Mouse (Mus musculus): ENCODE data around the gene Srgap3. TPM values are rescaled to one million over a fixed set of nuclear protein-coding genes. Genes with fewer than 3 reads are reported as not detected.
A peak's percentile ranks its signal among the peaks of the same experiment; 100 is the strongest.

Gene Srgap3
- polyA plus RNA-seq, 1 experiment from 2014 or later: 0.13 TPM

DNA sequence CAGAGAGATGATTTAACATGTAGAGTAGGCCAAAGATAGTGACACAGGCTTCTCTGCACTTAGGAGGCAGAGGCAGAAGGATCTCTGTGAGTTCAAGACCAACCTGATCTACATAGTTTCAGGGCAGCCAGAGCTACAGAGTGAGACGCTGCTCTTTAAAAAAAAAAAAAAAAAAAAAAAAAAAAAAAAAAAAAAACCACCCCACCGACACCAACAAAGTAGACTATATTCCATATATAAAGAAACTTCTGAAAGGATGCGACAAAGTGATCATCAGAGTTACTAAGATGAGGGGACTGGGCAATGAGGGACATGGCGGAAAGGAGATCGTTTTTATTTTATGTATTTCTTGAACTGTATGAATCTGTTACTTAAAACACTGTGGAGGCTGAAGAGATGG lies 252.6 kb downstream of the Srgap3 start:
- TF ChIP-seq CTCF (IDR thresholded peaks at IDR 0.05; ENCODE audit: low read depth): no peak
- TF ChIP-seq EP300 (IDR thresholded peaks at IDR 0.05; ENCODE audit: low read depth): no peak
- Histone ChIP-seq H3K4me2 (ENCODE audit: low read depth, low read length) (0 out of 2 replicates have a peak overlapping the region, but pooled peaks have one; percentile 85), H3K9me3 (ENCODE audit: low read length) (no peaks in the 10 kb centered on the region), H3K36me3 (replicated peaks; ENCODE audit: insufficient read depth, low read length) (peaks cover 4% of the 10 kb centered on the region; the same call in 1 of the 2 replicates), H3K27ac (ENCODE audit: low read depth) (no peak overlapping the region), H3K4me1 (ENCODE audit: insufficient read depth) (peaks cover 8% of the 10 kb centered on the region), H3K27me3 (ENCODE audit: insufficient read depth, low read length) (no peaks in the 10 kb centered on the region), H3K4me3 (ENCODE audit: low read depth, low read length) (no peak overlapping the region), H3K9ac (replicated peaks) (no peak overlapping the region)
- 93% methylated on average over 5 of the region's 5 CpGs for WGBS (ENCODE audit: insufficient replicate concordance)
- DNase-seq: no peak
- ATAC-seq: no peak

DNA sequence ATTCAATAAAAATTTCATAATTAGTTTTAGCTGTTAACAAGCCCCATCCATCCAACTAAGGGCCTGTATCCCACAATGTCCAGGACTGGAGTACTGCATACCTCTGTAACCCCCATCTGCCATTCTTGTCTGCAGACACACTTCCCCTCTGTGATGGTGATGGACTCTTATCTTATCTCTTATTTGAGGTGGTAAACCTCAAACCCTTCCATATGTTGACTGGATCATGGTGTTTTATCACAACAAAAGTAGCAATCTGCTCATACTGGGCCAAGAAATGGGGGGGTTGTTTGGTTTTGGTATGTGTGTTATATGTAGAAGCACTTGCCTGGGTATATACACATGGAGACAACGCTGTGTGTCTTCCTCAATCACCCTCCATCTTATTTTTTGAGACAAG lies 255.5 kb downstream of the Srgap3 start:
- no peak overlapping the region for H3K4me2 ChIP-seq (ENCODE audit: low read depth, low read length)
- H3K4me1 ChIP-seq (ENCODE audit: insufficient read depth): 0 out of 2 replicates have a peak, but pooled peaks cover 3% of the 10 kb centered on the region
- no peak overlapping the region for H3K27ac ChIP-seq (ENCODE audit: low read depth)
- DNase-seq (no peak), ATAC-seq (no peak)
- H3K9ac ChIP-seq (replicated peaks): no peak overlapping the region
- H3K9me3 ChIP-seq (ENCODE audit: low read length): no peaks in the 10 kb centered on the region
- H3K36me3 ChIP-seq (replicated peaks; ENCODE audit: insufficient read depth, low read length): peaks cover 5% of the 10 kb centered on the region; the same call in 1 of the 2 replicates
- TF ChIP-seq CTCF (IDR thresholded peaks at IDR 0.05; ENCODE audit: low read depth) (no peak), EP300 (IDR thresholded peaks at IDR 0.05; ENCODE audit: low read depth) (no peak)
- WGBS (ENCODE audit: insufficient replicate concordance): 90% methylated on average over 1 of the region's 1 CpGs
- H3K4me3 ChIP-seq (ENCODE audit: low read depth, low read length): no peak overlapping the region
- H3K27me3 ChIP-seq (ENCODE audit: insufficient read depth, low read length): no peaks in the 10 kb centered on the region

DNA sequence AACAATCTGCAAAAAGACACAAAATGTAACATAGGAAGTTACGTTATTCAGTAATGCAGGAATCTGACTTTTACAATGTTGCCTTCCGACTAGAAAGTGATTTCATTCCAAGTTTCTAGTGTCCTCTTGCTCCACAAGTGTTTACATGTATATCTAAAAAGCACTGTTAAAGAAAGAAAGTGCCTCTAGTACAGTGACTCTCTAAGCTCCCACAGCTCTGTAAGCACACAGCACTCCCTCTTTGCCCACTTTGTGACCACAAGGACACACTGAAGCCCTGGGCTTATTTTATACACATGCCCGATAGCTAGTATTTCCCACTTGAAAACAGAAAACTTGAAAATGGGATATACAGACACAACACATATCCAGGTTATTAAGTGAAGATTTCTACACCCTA lies 259.0 kb downstream of the Srgap3 start:
- H3K9me3 ChIP-seq (ENCODE audit: low read length): no peaks in the 10 kb centered on the region
- no peak overlapping the region for H3K4me2 ChIP-seq (ENCODE audit: low read depth, low read length)
- no peak overlapping the region for H3K27ac ChIP-seq (ENCODE audit: low read depth)
- no peak overlapping the region for H3K9ac ChIP-seq (replicated peaks)
- H3K27me3 ChIP-seq (ENCODE audit: insufficient read depth, low read length): no peaks in the 10 kb centered on the region
- peaks cover 11% of the 10 kb centered on the region for H3K36me3 ChIP-seq (replicated peaks; ENCODE audit: insufficient read depth, low read length)
- H3K4me1 ChIP-seq (ENCODE audit: insufficient read depth): peaks cover 3% of the 10 kb centered on the region; the same call in 1 of the 2 replicates
- TF ChIP-seq CTCF (IDR thresholded peaks at IDR 0.05; ENCODE audit: low read depth): no peak
- TF ChIP-seq EP300 (IDR thresholded peaks at IDR 0.05; ENCODE audit: low read depth): no peak
- DNase-seq: no peak
- H3K4me3 ChIP-seq (ENCODE audit: low read depth, low read length): no peak overlapping the region
- WGBS (ENCODE audit: insufficient replicate concordance): 89% methylated on average over 3 of the region's 3 CpGs
- no peak for ATAC-seq

DNA sequence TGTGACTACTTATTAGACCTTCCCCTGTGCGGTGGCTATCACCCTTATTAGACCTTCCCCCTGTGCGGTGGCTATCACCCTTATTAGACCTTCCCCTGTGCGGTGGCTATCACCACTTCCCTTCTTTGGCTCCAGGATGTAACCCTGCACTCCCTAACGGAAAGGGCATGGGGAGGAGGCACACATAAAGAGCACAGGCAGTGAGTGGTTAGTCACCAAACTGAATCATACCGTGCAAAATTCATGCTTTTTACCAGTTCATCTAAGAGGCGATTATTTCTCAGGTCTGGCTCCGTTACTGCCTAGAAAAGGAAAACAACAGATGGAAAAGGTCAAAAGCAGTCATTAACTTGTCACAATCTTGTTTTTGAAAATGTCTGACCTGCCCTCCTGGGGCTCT lies 260.6 kb downstream of the Srgap3 start:
- DNase-seq: no peak

DNA sequence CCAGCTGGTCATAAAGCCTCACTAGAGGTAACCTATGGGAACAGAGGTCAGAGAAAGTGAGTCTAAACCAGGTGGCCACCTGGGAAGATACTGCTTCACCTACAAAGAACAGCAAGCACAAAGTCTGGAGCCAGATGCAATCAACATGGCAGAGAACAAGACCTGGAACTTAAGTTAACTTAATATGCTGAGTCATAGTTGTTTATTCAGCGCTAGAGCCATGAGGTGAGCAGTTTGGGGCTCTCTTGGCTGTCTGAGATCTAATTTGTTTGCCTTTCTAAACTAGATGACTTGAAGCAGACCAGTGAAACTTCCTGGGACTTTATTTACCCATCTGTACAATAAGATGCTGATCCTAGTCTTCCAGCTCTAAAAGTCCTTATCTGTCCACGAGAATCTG lies 263.0 kb downstream of the Srgap3 start:
- no peak for TF ChIP-seq CTCF (IDR thresholded peaks at IDR 0.05; ENCODE audit: low read depth)
- TF ChIP-seq EP300 (IDR thresholded peaks at IDR 0.05; ENCODE audit: low read depth): no peak
- Histone ChIP-seq H3K27ac (ENCODE audit: low read depth) (peak overlapping the region; percentile 52), H3K36me3 (replicated peaks; ENCODE audit: insufficient read depth, low read length) (peaks cover 21% of the 10 kb centered on the region; the same call in 1 of the 2 replicates), H3K4me3 (ENCODE audit: low read depth, low read length) (no peak overlapping the region), H3K27me3 (ENCODE audit: insufficient read depth, low read length) (no peaks in the 10 kb centered on the region), H3K9me3 (ENCODE audit: low read length) (no peaks in the 10 kb centered on the region), H3K4me2 (ENCODE audit: low read depth, low read length) (no peak overlapping the region), H3K9ac (replicated peaks) (no peak overlapping the region), H3K4me1 (ENCODE audit: insufficient read depth) (peaks cover 3% of the 10 kb centered on the region; the same call in 1 of the 2 replicates)
- 80% methylated on average over 2 of the region's 2 CpGs for WGBS (ENCODE audit: insufficient replicate concordance)
- DNase-seq: no peak
- ATAC-seq: peak; percentile 74

More for the DNA sequence above, 260.6 kb downstream of the Srgap3 start:
- Histone ChIP-seq H3K9me3 (ENCODE audit: low read length) (no peaks in the 10 kb centered on the region), H3K27ac (ENCODE audit: low read depth) (no peak overlapping the region), H3K9ac (replicated peaks) (no peak overlapping the region), H3K36me3 (replicated peaks; ENCODE audit: insufficient read depth, low read length) (peaks cover 8% of the 10 kb centered on the region), H3K4me1 (ENCODE audit: insufficient read depth) (peaks cover 3% of the 10 kb centered on the region; the same call in 1 of the 2 replicates), H3K27me3 (ENCODE audit: insufficient read depth, low read length) (no peaks in the 10 kb centered on the region), H3K4me3 (ENCODE audit: low read depth, low read length) (no peak overlapping the region), H3K4me2 (ENCODE audit: low read depth, low read length) (no peak overlapping the region)
- 57% methylated on average over 7 of the region's 7 CpGs for WGBS (ENCODE audit: insufficient replicate concordance)
- ATAC-seq: no peak
- TF ChIP-seq CTCF (IDR thresholded peaks at IDR 0.05; ENCODE audit: low read depth): no peak

Other genes with a start within 250 kb of the Srgap3 start
- gene Thumpd3, start 99.0 kb upstream of the Srgap3 start, polyA plus RNA-seq (2015; fragmentation: Nextera tagmentation; extraction: Ambion mirVana): 23.8 and 25.1 TPM in 2 replicates
- gene Setd5, start 130.1 kb upstream of the Srgap3 start, polyA plus RNA-seq (2015; fragmentation: Nextera tagmentation; extraction: Ambion mirVana): 17.3 and 19.7 TPM in 2 replicates
- gene Lhfpl4, start 248.1 kb upstream of the Srgap3 start, polyA plus RNA-seq (2015; fragmentation: Nextera tagmentation; extraction: Ambion mirVana): not detected in 2 replicates

Data from liver, postnatal 0 days (tissue).